Mouse (Mus musculus): ENCODE measurements around the gene Zfp507. TPM values are rescaled to one million over a fixed set of nuclear protein-coding genes. Genes with fewer than 3 reads are reported as not detected.
A peak's percentile ranks its signal among the peaks of the same experiment; 100 is the strongest.

Zfp507 gene
- polyA plus RNA-seq, 1 experiment from 2014 or later: 20.6 TPM

DNA sequence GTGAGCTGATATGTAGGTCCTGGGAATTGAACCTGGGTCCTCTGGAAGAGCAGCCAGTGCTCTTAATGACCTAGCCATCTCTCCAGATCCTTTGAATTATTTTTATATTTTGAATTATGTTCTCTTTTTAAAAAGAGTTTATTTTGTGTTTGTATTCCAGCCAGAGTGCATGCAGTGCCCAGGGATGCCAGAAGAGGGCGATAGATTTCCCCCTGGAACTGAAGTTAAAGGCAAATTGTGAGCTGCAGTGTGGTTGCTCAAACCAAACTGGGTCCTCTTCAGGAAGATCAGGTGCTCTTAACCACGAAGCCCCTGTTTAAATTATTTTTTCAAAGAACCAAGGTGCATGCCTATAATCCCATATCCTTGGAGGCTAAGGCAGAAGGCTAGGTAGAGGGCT is 43.2 kb downstream of the Zfp507 start:
- no peak overlapping the region for H3K27ac ChIP-seq (ENCODE audit: low read depth)
- H3K4me3 ChIP-seq (ENCODE audit: low read depth, low read length): no peak overlapping the region
- 13% methylated on average over 2 of the region's 2 CpGs for WGBS
- TF ChIP-seq CTCF (IDR thresholded peaks at IDR 0.05; ENCODE audit: low read depth): peak; percentile 63
- H3K9ac ChIP-seq: no peak overlapping the region
- no peaks in the 10 kb centered on the region for H3K36me3 ChIP-seq (ENCODE audit: insufficient read depth)
- ATAC-seq (ENCODE audit: insufficient read depth) (no peak), DNase-seq (peak; percentile 47)
- no peaks in the 10 kb centered on the region for H3K9me3 ChIP-seq (ENCODE audit: low read depth, low read length)
- H3K27me3 ChIP-seq (ENCODE audit: insufficient read depth, low read length): no peaks in the 10 kb centered on the region
- 0 out of 2 replicates have a peak, but pooled peaks cover 3% of the 10 kb centered on the region for H3K4me1 ChIP-seq (ENCODE audit: insufficient read depth)
- H3K4me2 ChIP-seq: no peak overlapping the region

DNA sequence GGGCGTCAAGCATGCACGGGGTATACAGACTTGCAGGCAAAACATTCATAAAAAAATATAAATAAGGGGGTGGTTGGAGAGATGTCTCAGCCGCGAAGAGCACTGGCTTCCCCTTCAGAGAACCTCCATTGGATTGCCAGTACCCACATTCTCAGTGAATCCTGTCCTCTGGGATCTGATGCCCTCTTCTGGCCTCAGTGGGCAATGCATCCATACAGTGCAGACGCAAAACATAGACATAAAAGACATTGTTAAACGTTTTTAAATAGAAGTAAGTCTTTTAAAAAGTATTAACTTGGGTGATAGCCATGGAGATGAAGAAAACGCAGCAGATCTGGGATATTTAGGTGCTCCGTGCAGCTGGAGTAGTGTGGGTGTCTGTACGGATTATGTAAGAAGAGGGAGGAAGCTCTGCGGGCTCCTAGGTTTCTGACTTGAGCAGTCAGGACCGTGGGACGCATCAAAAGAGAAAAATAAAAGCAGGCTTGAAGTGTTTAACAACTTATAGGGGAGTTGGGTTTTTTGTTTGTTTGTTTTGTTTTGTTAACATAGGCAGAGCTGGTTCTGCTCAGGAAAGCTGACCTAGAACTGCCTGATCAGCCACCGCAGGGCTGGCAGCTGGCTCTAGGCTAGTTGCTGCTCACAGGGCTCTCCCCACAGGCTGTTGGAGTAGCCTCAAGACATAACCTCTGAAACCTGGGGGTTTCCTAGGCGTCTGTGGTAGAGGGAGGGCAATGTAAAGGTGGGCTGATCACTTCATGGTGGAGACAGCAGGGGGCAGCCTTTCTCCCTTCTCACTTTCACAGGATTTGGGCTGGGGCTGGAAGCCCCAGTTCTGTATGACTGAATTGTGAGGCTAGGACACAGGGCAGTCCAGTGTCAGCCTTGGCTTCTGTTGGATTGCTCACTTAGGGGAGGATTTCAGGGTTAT is 46.0 kb downstream of the Zfp507 start:
- peak; percentile 39 for DNase-seq
- Histone ChIP-seq H3K9ac (no peak overlapping the region), H3K36me3 (ENCODE audit: insufficient read depth) (no peaks in the 10 kb centered on the region), H3K9me3 (ENCODE audit: low read depth, low read length) (no peaks in the 10 kb centered on the region), H3K4me3 (ENCODE audit: low read depth, low read length) (no peak overlapping the region), H3K27ac (ENCODE audit: low read depth) (no peak overlapping the region), H3K27me3 (ENCODE audit: insufficient read depth, low read length) (no peaks in the 10 kb centered on the region), H3K4me2 (no peak overlapping the region), H3K4me1 (ENCODE audit: insufficient read depth) (0 out of 2 replicates have a peak, but pooled peaks cover 6% of the 10 kb centered on the region)
- TF ChIP-seq CTCF (IDR thresholded peaks at IDR 0.05; ENCODE audit: low read depth): peak; percentile 61
- ATAC-seq (ENCODE audit: insufficient read depth): no peak
- 38% methylated on average over 14 of the region's 14 CpGs for WGBS

DNA sequence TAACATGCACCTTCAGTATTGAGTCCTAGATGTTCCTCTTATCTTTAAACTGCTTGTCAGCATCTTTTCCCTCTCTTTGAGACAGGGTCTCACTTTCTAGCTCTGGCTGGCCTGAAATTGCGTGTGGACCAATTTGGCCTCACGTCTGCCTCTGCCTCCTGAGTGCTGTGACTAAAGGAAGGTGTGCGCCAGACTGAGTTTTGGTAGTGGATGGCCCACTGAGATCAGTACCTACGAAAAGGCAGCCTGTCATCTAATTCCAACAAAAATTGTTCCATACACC is 48.0 kb downstream of the Zfp507 start:
- Histone ChIP-seq H3K4me3 (ENCODE audit: low read depth, low read length) (peak overlapping the region; percentile 77), H3K9ac (peak overlapping the region; percentile 65), H3K27ac (ENCODE audit: low read depth) (peak overlapping the region; percentile 37; the same call in 1 of the 2 replicates), H3K9me3 (ENCODE audit: low read depth, low read length) (no peaks in the 10 kb centered on the region), H3K4me1 (ENCODE audit: insufficient read depth) (0 out of 2 replicates have a peak, but pooled peaks cover 6% of the 10 kb centered on the region), H3K27me3 (ENCODE audit: insufficient read depth, low read length) (no peaks in the 10 kb centered on the region), H3K36me3 (ENCODE audit: insufficient read depth) (peaks cover 11% of the 10 kb centered on the region; the same call in 1 of the 2 replicates), H3K4me2 (peak overlapping the region; percentile 90)
- DNase-seq (no peak), ATAC-seq (ENCODE audit: insufficient read depth) (no peak)
- WGBS: 58% methylated on average over 4 of the region's 4 CpGs
- no peak for TF ChIP-seq CTCF (IDR thresholded peaks at IDR 0.05; ENCODE audit: low read depth)

DNA sequence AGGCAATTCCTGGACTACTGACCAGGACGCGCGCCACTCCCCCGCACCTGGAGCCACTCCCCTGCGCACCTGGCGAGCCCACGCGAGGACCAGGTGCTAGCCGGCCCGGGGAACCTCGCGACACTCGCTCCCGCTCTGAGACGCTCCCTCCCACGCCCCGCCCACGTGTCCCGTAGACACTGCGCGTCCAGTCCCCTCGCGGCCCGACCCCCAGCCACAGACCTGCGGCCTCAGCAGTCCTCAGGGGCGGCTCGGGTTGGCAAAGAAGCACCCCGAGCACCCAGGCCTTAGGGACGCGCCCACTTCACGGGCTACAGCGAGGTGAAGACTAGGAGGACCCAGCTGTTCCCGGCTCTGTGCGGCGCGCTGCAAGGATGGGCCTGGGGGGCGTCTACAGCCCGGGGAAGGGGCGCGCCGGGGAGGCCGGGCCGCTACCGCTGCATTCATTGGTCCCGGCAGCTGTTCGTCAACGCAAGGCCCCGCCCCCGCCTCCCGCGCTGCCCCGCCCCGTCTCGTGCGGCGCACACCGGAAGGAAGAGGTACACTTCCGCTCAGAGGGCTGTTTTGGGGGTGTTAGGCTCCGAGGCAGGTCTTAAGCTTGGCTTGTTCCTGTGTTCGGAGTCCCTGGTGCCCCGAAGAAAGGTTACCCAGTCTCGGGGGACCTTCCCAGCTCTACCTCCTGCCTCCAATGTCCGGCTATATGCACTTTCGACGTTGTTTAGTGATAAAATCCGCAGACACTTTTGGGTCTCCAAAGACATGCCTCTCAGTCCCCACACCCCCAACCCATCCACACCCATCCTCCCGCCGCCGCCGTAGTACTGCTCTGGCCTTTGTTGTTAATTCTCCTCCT is 48.5 kb downstream of the Zfp507 start, which contains the start of gene Dpy19l3:
Gene Dpy19l3 (minus strand): TSS at position 422 of the 853 bp plus-strand sequence.
- no peaks in the 10 kb centered on the region for H3K9me3 ChIP-seq (ENCODE audit: low read depth, low read length)
- no peaks in the 10 kb centered on the region for H3K27me3 ChIP-seq (ENCODE audit: insufficient read depth, low read length)
- H3K27ac ChIP-seq (ENCODE audit: low read depth): peak within 1 kb of the TSS; percentile 48; the same call in 1 of the 2 replicates
- peak within 1 kb of the TSS; percentile 77 for H3K4me3 ChIP-seq (ENCODE audit: low read depth, low read length)
- WGBS: 1% methylated on average over 70 of the region's 70 CpGs
- no peak for TF ChIP-seq CTCF (IDR thresholded peaks at IDR 0.05; ENCODE audit: low read depth)
- peak within 1 kb of the TSS; percentile 65 for H3K9ac ChIP-seq
- peak; percentile 99 for ATAC-seq (ENCODE audit: insufficient read depth)
- peaks cover 17% of the 10 kb centered on the region; the same call in 1 of the 2 replicates for H3K36me3 ChIP-seq (ENCODE audit: insufficient read depth)
- H3K4me2 ChIP-seq: peak within 1 kb of the TSS; percentile 90
- peak; percentile 92 for DNase-seq
- H3K4me1 ChIP-seq (ENCODE audit: insufficient read depth): 0 out of 2 replicates have a peak, but pooled peaks cover 6% of the 10 kb centered on the region

DNA sequence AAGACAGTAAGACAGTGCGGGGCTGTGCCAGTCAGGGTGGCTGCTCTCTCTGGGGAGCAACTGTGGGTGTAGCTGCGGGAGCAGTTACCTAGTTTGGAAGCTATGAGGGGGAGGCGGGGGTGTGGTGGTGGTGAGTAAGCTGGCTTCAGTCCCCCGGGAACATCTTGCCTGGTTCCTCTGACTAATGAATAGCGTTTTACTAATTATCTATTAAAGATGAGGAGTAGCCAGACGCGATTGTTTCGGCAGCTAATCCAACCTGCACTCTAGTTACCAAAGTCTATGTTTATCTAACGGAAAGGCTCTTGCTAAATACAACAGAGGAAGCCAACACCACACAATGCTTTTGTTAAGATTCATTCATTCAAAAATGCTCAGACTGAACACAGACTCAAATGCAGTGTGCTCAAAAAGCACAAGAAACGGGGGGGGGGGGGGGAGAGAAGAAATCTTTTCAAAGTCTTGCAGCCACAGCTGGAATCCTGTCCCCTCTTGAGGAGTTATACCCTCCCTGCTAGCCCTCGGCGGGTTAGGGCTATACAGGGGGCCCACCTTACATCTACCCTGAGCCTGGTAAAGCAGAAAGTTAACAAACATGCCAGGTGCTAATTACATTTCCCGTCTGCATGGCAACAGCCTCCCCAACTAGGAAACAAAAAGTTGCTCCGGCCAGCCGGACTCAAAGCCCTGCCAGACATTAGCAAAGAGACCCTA is 49.3 kb downstream of the Zfp507 start:
- H3K27me3 ChIP-seq (ENCODE audit: insufficient read depth, low read length): no peaks in the 10 kb centered on the region
- H3K36me3 ChIP-seq (ENCODE audit: insufficient read depth): peaks cover 25% of the 10 kb centered on the region
- no peaks in the 10 kb centered on the region for H3K9me3 ChIP-seq (ENCODE audit: low read depth, low read length)
- peak overlapping the region; percentile 65 for H3K9ac ChIP-seq
- H3K4me1 ChIP-seq (ENCODE audit: insufficient read depth): 0 out of 2 replicates have a peak, but pooled peaks cover 6% of the 10 kb centered on the region
- peak; percentile 39; the same call in 1 of the 2 replicates for ATAC-seq (ENCODE audit: insufficient read depth)
- H3K4me2 ChIP-seq: peak overlapping the region; percentile 90
- 4% methylated on average over 15 of the region's 15 CpGs for WGBS
- peak; percentile 6 for DNase-seq
- no peak overlapping the region for H3K27ac ChIP-seq (ENCODE audit: low read depth)
- H3K4me3 ChIP-seq (ENCODE audit: low read depth, low read length): peak overlapping the region; percentile 77
- no peak for TF ChIP-seq CTCF (IDR thresholded peaks at IDR 0.05; ENCODE audit: low read depth)

DNA sequence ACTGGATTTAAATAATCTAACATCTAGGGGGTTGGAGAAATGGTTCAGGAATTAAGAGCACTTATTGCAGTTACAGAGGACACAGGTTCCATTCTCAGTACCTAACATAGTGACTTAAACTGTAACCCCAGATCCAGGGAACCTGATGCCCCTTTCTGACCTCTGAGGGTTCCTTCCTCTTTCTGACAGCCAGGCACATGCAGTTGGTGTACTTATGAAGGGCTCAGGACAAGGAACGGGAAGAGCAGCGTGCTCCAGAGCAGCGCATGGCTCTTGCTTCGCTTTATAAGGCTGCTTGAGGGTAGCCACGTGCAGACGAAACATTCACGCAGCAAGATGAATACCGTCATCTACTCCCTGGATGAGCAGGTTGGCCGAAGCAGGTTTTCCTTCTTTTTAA is 51.9 kb downstream of the Zfp507 start:
- WGBS: 93% methylated on average over 9 of the region's 9 CpGs

More for the DNA sequence above, 51.9 kb downstream of the Zfp507 start:
- no peak overlapping the region for H3K27ac ChIP-seq (ENCODE audit: low read depth)
- H3K4me2 ChIP-seq: no peak overlapping the region
- peaks cover 50% of the 10 kb centered on the region for H3K36me3 ChIP-seq (ENCODE audit: insufficient read depth)
- no peaks in the 10 kb centered on the region for H3K27me3 ChIP-seq (ENCODE audit: insufficient read depth, low read length)
- H3K4me1 ChIP-seq (ENCODE audit: insufficient read depth): 0 out of 2 replicates have a peak, but pooled peaks cover 6% of the 10 kb centered on the region
- ATAC-seq (ENCODE audit: insufficient read depth) (no peak), DNase-seq (no peak)
- H3K4me3 ChIP-seq (ENCODE audit: low read depth, low read length): no peak overlapping the region
- H3K9me3 ChIP-seq (ENCODE audit: low read depth, low read length): no peaks in the 10 kb centered on the region
- H3K9ac ChIP-seq: no peak overlapping the region
- no peak for TF ChIP-seq CTCF (IDR thresholded peaks at IDR 0.05; ENCODE audit: low read depth)

All from lung, embryonic 14.5 days (tissue).